Mouse (Mus musculus): ENCODE results near the gene Ppa2.

DNA sequence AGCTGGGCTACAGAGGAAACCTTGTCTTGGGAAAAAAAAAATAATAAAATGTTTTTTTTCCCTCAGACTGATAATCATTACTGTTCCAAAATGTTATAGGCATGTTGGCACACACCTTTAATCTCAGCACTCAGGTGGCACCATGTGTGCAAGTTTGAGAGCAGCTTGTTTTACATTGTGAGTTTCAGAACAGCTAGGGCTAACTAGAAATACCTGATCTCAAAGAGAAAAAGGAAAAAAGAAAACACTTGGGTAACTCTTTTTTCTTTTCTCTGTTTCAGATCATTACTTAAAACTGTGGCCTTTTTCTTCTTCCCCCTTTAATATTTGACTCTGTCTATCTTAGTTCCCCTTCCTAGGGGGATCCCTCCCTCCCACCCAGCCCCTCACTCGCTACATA, 51.5 kb downstream of the Ppa2 start:
- TF ChIP-seq CTCF (conservative IDR thresholded peaks at IDR 0.05; ENCODE audit: insufficient read depth, insufficient read length, low read depth, low read length) = no peak
- TF ChIP-seq POLR2A (IDR thresholded peaks at IDR 0.05; ENCODE audit: low read depth, low read length) = no peak
